In the genomic region with DNA sequence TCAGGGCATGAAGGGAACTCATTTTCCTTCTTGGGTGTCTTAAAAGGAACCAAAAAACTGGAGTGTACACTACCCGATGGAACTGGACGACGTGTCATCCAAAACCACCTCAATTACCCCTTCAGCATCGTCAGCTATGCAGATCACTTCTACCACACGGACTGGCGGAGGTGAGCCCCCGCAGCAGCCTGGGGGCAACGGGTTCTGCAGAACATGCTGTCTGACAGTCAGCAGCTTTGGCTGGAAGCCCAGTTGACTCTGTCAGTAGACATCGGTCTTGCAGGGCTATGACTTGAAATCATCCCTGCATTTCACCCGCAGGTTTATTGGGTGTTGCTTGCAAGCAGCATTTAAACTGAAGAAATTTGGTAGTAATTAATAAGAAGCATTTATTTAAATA, we compare ENCODE assay signal across 23 mouse cellular contexts. TPM values are rescaled to one million over a fixed set of nuclear protein-coding genes. Genes with fewer than 3 reads are reported as not detected.
DNase-seq lines count a peak whose midpoint lies in the region; ATAC-seq and TF ChIP-seq lines count a peak whose summit lies in the region.
"Had no signal": no experiment of that assay in that cellular context is flagged by ENCODE, and none has a peak within 500 bp of the region (broad histone marks: within the 10 kb centered on the region; RNA-seq: fewer than 3 reads in every experiment).

No protein-coding gene starts in this region.

- H3K9me3 ChIP-seq in heart, embryonic 15.5 days (replicated peaks), result no peaks in the 10 kb centered on the region
- no peaks in the 10 kb centered on the region for H3K9me3 ChIP-seq in lung, embryonic 14.5 days (ENCODE audit: low read depth, low read length)
- H3K9me3 ChIP-seq: heart, embryonic 12.5 days; kidney, embryonic 15.5 days; liver, embryonic 13.5 days; megakaryocyte, embryonic 14.5 days had no signal

- DNase-seq in adrenal gland, postnatal 10 days, result peak; percentile 34
- DNase-seq in adrenal gland, postnatal 14 days, result no peak
- DNase-seq in heart, adult 18-20 months, result no peak
- DNase-seq in lung, embryonic 14.5 days, result peak; percentile 27
- DNase-seq in lung, postnatal 4 days, result no peak
- peak; percentile 15 for DNase-seq in brain, adult 2 months (ENCODE audit: low read depth, low spot score)
- DNase-seq: adrenal gland, adult 2 months; cerebellum, adult 9-10 months; heart, adult 11 months; heart, postnatal 14 days; kidney, postnatal 4 days; liver, embryonic 13.5 days; lung, adult 2 months; thymus, postnatal 14 days had no signal

- no peaks in the 10 kb centered on the region for H3K27me3 ChIP-seq in heart, embryonic 15.5 days
- no peaks in the 10 kb centered on the region for H3K27me3 ChIP-seq in lung, embryonic 14.5 days (ENCODE audit: insufficient read depth, low read length)
- H3K27me3 ChIP-seq: heart, embryonic 12.5 days; kidney, embryonic 15.5 days; liver, embryonic 13.5 days; Patski had no signal

- no peak overlapping the region for H3K27ac ChIP-seq in heart, embryonic 15.5 days
- no peak overlapping the region for H3K27ac ChIP-seq in lung, embryonic 14.5 days (ENCODE audit: low read depth)
- H3K27ac ChIP-seq: hindbrain, embryonic 14.5 days; kidney, embryonic 15.5 days; liver, embryonic 13.5 days; stomach, postnatal 0 days had no signal

- no peak for TF ChIP-seq CTCF in lung, embryonic 14.5 days (IDR thresholded peaks at IDR 0.05; ENCODE audit: low read depth)

- no peak overlapping the region for H3K4me2 ChIP-seq in heart, embryonic 15.5 days
- no peak overlapping the region for H3K4me2 ChIP-seq in lung, embryonic 14.5 days
- H3K4me2 ChIP-seq: heart, embryonic 12.5 days; hindbrain, embryonic 14.5 days; kidney, embryonic 15.5 days; liver, embryonic 13.5 days had no signal

- peaks cover 3% of the 10 kb centered on the region; the same call in 1 of the 2 replicates for H3K4me1 ChIP-seq in heart, embryonic 15.5 days (replicated peaks)
- no peaks in the 10 kb centered on the region for H3K4me1 ChIP-seq in lung, embryonic 14.5 days (ENCODE audit: insufficient read depth)
- H3K4me1 ChIP-seq: kidney, embryonic 15.5 days; liver, embryonic 13.5 days; megakaryocyte, embryonic 14.5 days had no signal

- WGBS in heart, embryonic 15.5 days, result 48% methylated on average over 10 of the region's 10 CpGs
- 66% methylated on average over 10 of the region's 10 CpGs for WGBS in lung, embryonic 14.5 days

- H3K36me3 ChIP-seq in heart, embryonic 15.5 days, result peaks cover 59% of the 10 kb centered on the region
- peaks cover 56% of the 10 kb centered on the region for H3K36me3 ChIP-seq in lung, embryonic 14.5 days (ENCODE audit: insufficient read depth)

- no peak overlapping the region for H3K4me3 ChIP-seq in heart, embryonic 15.5 days
- no peak overlapping the region for H3K4me3 ChIP-seq in lung, embryonic 14.5 days (ENCODE audit: low read depth, low read length)
- H3K4me3 ChIP-seq: heart, embryonic 12.5 days; kidney, embryonic 15.5 days; liver, embryonic 13.5 days; megakaryocyte, embryonic 14.5 days had no signal

- H3K9ac ChIP-seq in heart, embryonic 15.5 days, result no peak overlapping the region
- H3K9ac ChIP-seq in lung, embryonic 14.5 days, result no peak overlapping the region
- H3K9ac ChIP-seq: heart, embryonic 12.5 days; hindbrain, embryonic 14.5 days; kidney, embryonic 15.5 days; liver, embryonic 13.5 days had no signal

- 0 out of 2 replicates have a peak, but pooled peaks have one; percentile 39 for ATAC-seq in heart, embryonic 15.5 days (replicated peaks; ENCODE audit: insufficient number of reproducible peaks, insufficient read depth, low FRiP score, low read depth)
- no peak for ATAC-seq in lung, embryonic 14.5 days (ENCODE audit: insufficient read depth)
- no peak for ATAC-seq in CD4-positive, CD25-positive, alpha-beta regulatory T cell, adult 4 months
- ATAC-seq: intestine, postnatal 0 days; Patski had no signal

RNA-seq across cellular contexts. Expression of gene Rtraf, which starts 13.7 kb away (rescaled TPM):
- 10 to 100 TPM; 77.8 to 80.3 TPM for total RNA-seq in adrenal gland, postnatal 10 days (2021)
- total RNA-seq in adrenal gland, postnatal 14 days (2021), result 71.3 and 75.4 TPM in 2 replicates
- 141 and 162 TPM in 2 replicates for polyA plus RNA-seq in heart, embryonic 15.5 days (2015; fragmentation: Nextera tagmentation; extraction: Ambion mirVana)
- total RNA-seq in heart, adult 18-20 months (2021), result 10 to 100 TPM; 68.5 to 70.3 TPM
- 230 TPM in 2 replicates for polyA plus RNA-seq in lung, embryonic 14.5 days (2014; fragmentation: Nextera tagmentation; extraction: Ambion mirVana)
- polyA plus RNA-seq in CD4-positive, CD25-positive, alpha-beta regulatory T cell, adult 4 months (2017; shearing (Covaris generic)), result 100 to 1,000 TPM; 100 to 114 TPM

RNA-seq across cellular contexts. Expression of gene Nid2, which starts 58.9 kb away (rescaled TPM):
- 10 to 100 TPM; 59.7 to 74.5 TPM for total RNA-seq in adrenal gland, postnatal 10 days (2021)
- total RNA-seq in adrenal gland, postnatal 14 days (2021), result 44.7 and 46.2 TPM in 2 replicates
- 84.4 and 116 TPM in 2 replicates for polyA plus RNA-seq in heart, embryonic 15.5 days (2015; fragmentation: Nextera tagmentation; extraction: Ambion mirVana)
- total RNA-seq in heart, adult 18-20 months (2021), result 10 to 100 TPM; 17.1 to 18.9 TPM
- polyA plus RNA-seq in lung, embryonic 14.5 days (2014; fragmentation: Nextera tagmentation; extraction: Ambion mirVana), result 111 and 117 TPM in 2 replicates
- polyA plus RNA-seq in CD4-positive, CD25-positive, alpha-beta regulatory T cell, adult 4 months (2017; shearing (Covaris generic)), result 1 to 10 TPM; 1.1 to 5.1 TPM

Comparison
In these comparisons a context has a peak if more than half of its experiments do, and no peak if none do; other contexts are left out.
1. DNase-seq: peak in adrenal gland, postnatal 10 days (single experiment), lung, embryonic 14.5 days (single experiment) and brain, adult 2 months (single experiment); none in adrenal gland, postnatal 14 days (single experiment), heart, adult 18-20 months (0 of 2) and lung, postnatal 4 days (0 of 2).